Mouse (Mus musculus) G1E (cell line): ENCODE measurements around the gene Acad11.

Experiments
- CTCF ChIP-seq: IDR thresholded peaks from 2 replicates; pipeline ENCODE4 v1.5.1; 2012; ENCODE audit warnings: low read depth, low read length, inconsistent platforms, mixed read lengths
- GATA1 ChIP-seq: IDR thresholded peaks from 2 replicates; pipeline ENCODE4 v1.6.1; 2012; ENCODE audit warnings: borderline replicate concordance, low read length, inconsistent platforms, mixed read lengths
- GATA2 ChIP-seq: IDR thresholded peaks from 2 replicates; pipeline ENCODE4 v1.6.1; 2012; ENCODE audit warnings: low read depth, low read length, inconsistent platforms, borderline replicate concordance
- POLR2AphosphoS5 ChIP-seq: IDR thresholded peaks from 2 replicates; pipeline ENCODE4 v1.6.1; 2012; ENCODE audit warnings: low read depth, low read length, inconsistent platforms; ENCODE audit not compliant: insufficient replicate concordance
- TAL1 ChIP-seq: conservative IDR thresholded peaks from 2 replicates; pipeline ENCODE4 v1.6.1; 2012; ENCODE audit warnings: low read depth, low read length, inconsistent platforms, mixed read lengths

DNA sequence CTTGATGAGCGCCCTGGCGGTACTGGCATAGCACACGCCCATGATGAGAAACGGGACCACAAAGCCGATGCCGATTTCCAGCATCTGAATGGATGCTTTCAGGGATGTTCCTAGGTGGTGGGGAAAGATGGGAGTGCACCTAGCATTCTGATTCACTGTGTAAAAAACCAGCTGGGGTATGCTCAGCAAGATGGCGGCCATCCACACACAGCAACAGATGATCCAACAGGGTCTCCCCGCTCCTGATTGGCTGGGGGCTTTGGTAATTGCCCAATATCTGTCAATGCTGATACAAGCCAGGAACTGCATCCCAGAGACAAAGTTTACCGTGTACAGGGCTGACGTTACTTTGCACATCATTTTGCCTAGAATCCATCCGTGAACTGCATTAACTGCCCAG is 35.9 kb downstream of the Acad11 start:
- TF ChIP-seq CTCF (no peak), TAL1 (no peak), GATA2 (no peak), GATA1 (no peak), POLR2AphosphoS5 (no peak)
